Mouse (Mus musculus) layer of hippocampus, adult 11-12 months (tissue): ENCODE results near the gene Ptpn12.

Experiments used
- DNase-seq: peaks from one replicate; pipeline ENCODE4 v3.0.0; 2022; ENCODE audit warnings: low spot score

Gene Ptpn12

DNA sequence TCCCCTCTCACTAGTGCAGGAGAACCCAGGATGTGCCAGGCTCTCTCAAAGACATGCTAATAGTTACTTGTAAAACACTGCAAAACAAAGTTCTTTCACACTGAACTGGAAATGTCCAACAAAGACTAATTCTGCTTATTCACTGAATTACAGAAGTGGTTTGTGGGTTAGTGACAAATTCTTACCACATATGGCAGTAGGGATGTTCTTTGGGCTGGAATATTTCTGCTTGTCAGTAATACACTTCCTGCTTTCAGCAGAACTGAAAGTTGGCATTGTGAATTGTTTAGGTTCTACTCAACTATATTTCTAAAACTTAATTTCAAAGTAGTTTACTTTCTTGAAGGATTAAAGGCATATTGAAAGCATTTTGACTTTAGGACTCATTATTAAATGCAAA lies 25.5 kb downstream of the Ptpn12 start:
- DNase-seq, result no peak

DNA sequence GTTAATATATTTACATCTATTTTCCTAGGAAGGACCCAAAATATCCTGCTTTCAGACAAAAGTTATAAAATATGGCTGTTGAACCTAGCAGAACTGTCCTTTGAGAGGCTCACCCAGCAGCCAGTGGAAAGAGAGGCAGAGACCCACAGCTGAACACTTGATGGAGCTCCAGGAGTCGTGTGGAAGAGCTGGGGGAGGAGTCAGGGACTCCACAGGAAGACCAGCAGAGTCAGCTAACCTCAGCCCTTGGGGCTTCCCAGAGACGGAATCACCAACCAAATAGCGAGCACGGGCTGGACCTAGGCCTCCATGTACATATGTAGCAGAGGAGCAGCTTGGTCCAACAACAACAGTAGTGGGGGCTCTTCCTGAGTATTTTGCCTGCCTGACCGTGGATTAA lies 38.6 kb downstream of the Ptpn12 start:
- DNase-seq, result no peak

DNA sequence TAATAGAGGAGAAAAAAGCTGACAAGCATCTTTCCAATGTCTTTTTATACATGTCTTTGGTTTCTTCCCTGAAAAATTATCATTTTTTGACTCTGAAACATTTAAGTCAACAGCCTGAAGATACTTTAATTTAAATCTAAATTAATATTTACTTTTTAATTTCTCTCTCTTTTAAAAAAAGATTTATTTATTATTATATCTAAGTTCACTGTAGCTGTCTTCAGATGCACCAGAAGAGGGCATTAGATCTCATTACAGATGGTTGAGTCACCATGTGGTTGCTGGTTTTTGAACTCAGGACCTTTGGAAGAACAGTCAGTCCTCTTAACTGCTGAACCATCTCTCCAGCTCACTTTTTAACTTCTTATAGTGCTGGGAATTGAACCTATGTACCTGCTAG lies 44.8 kb downstream of the Ptpn12 start:
- no peak for DNase-seq

DNA sequence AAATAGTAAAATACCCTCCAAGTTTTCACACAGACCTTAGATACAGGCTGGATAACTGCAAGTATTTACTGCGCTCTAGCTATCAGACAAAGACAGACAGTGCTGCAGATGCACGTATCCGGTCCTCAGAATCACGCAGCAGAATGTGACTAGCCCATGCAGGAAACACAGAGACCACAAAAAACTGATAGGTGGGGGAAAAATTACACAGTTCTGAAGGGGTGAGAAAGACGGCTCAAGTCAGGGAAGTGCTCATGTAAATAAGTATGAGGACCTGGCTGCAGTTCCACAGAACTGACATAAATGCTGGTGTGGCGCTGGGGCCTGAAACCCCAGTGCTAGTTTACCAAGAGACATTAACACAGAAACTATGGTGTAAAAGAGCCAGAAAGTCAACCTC lies 53.0 kb downstream of the Ptpn12 start:
- no peak for DNase-seq

DNA sequence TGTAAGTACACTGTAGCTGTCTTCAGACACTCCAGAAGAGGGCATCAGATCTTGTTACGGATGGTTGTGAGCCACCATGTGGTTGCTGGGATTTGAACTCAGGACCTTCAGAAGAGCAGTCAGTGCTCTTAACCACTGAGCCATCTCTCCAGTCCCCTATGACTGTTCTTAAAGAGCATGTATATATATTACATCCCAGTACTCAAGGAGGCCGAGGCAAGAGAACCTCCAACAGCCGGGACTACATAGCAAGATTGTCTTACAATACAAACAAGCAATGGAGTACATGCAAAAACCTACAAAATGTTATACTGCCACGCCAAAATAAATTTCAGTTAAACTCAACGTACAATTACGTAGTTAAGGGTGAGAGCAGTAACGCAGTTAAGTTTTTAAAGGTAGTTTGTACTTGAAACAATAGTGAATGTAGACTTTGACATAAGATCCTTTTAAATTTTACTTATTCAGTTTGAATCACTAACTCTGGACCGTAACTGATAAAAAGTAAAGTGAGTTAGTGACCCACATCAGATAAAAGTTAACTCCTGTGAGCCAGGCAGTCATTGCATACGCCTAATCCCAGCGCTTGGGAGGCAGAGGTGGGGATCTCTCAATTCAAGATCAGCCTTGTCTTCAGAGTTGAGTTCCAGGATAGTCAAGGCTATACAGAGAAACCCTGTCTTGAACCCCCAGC lies 53.9 kb downstream of the Ptpn12 start:
- DNase-seq, result no peak

DNA sequence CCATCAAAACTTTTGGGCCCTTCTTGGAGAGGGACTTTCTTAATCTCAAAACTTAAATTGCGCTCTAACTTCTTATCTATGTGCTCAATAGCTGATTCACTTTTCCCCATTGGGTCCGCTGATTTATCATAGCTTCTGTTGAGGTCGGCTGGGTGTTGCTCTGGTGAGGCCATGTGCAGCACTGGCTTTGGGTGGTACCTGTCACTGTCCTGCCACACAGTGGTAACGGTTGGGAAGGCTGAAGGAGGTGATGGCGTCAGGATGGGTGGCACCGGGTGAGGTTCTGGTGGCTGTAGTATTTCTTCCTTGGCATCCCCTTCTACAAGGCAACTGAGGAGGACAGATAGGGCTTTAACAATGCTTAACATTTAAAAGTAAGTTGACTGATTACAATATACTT lies 57.3 kb downstream of the Ptpn12 start:
- DNase-seq, result no peak

DNA sequence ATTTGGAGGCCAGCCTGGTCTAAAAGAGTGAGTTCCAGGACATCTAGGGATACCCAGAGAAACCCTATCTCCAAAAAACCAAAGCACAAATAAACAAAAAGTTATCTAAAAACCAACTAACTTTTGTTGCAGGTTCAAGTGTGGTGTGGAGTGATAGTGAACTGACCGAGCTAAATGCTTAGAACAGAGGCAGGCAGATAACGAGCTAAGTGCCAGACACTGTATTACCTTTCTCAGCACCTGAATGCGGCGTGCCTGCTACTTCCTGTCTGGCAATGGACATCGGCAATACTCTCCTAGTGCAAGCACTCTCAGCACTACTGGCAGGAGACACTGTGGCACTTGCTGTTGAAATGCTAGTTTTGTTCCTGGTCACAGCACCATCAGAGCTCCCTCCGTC lies 58.2 kb downstream of the Ptpn12 start:
- DNase-seq, result no peak

DNA sequence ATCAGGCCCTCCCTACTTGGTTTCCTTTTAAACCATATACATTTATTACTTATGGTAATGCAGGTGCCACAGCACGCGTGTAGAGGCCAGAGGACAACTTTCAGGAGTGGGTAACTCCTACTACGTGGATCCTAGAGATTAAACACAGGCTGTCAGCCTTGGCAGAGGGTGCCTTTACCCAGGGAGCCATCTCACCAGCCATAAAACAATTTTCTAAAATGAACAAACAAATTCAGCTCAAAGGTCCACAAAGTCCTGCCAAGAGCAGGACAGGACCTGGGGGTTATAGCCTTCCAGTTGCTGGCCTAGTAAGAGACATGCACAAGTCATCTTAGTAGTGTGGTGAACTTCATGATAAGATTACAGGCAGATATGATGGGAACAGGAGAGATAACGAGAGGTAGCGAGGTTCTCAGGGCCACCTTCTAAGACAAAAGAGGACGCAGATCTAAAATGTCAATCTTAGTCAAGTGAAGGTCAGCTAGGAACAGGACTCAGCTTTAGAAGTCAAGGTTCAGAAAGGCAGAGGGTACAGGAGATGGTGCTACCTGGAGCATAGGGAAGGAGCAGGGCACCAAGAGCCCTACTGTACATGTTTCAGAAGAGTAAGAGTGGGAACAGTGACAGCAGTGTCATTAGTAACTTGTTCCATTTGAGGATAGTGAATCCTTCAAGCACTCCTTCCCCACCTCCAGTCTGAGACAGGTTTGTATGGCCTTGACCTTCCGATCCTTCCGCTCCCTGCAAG lies 65.5 kb downstream of the Ptpn12 start:
- DNase-seq, result no peak

DNA sequence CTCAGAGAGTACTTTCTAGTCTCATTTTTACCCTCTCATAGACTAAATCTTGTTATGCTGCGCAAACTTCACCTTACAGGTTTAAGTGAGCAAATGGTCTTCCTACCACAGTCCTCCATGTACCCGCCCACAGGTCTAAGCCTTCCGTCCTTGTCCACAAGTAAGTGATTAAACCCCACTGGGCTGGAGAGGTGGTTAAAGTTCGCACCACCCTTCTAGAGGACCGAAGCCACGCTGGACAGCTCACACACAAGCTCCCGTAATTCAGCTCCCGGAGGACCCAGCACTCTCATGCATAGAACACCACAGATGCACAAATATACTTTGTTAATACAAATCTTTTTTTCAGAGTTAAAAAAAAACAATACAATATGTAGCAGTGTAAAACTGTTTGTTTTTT lies 69.4 kb downstream of the Ptpn12 start:
- no peak for DNase-seq

DNA sequence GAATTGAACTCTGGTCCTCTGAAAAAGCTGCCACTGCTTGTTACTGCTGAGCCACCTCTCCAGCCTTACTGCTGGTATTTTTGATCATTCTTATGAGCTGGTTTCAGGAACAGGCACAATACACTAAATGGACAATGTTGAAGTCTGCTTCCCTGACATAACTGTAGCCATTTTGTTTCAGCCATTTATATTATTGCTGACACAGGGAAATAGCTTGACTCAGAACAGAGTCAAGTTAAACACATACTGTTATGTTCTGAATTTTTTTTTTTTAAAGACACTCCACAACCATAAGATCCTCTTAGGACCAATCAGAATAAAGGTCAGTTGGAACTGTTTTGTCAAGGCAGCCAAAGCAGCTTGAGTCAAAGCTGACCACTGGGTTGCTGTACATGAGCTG lies 72.2 kb downstream of the Ptpn12 start:
- no peak for DNase-seq

DNA sequence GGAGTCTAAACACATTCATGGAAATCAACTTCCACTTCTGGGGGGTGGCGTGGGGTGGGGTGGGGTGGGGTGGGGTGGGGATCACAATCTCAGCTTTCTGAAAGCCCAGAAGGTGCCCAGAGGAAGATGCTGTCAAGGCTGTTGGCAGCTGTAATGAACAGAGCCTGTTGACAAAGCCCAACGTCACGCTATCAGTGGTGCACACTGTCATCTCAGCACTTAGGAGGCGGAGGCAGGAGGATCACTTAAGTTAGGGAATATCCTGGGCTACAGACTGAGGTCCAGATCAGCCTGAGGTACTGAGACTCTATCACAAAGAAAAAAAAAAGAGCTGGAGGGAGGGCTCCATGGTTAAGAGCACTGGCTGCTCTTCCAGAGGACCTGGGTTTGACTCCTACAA lies 81.0 kb downstream of the Ptpn12 start:
- no peak for DNase-seq

DNA sequence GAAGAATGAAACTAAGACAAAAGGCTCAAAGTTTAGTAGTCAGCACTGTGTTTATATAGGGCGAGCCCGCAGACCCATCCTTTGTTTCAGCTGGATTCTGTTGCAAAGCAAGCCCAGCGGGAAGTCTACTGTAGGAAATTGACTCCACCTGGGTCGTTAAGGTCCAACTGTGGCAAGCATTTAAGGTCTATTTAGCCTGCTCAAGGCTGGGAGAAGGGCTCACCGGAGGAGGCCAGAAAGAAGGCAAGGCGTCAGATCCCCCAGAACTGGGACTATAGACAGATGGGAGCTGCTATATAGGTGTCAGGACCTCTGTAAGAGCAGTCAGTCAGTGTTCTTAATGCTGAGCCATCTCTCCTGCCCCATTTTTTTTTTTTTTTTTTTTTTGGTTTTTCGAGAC lies 81.7 kb downstream of the Ptpn12 start:
- DNase-seq, result no peak

DNA sequence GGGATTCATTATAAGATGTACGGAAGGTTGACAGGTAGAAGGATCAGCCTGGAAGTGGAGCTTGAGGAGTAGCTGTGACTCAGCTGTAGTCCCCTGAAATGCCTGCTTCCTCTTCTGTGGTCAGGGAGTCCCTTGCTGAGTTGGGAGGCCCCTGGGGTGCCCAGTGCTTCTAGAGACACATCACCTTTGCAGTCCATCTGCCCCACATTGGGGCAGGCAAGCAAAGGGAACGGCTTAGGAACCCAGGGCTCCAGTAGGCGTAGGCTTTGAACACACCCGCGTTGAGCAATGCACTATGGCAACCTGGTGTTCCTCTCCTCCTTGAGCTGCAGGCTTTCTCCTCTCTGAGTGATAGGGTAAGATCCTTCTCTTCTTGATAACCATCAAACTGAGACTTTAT lies 82.6 kb downstream of the Ptpn12 start:
- no peak for DNase-seq

DNA sequence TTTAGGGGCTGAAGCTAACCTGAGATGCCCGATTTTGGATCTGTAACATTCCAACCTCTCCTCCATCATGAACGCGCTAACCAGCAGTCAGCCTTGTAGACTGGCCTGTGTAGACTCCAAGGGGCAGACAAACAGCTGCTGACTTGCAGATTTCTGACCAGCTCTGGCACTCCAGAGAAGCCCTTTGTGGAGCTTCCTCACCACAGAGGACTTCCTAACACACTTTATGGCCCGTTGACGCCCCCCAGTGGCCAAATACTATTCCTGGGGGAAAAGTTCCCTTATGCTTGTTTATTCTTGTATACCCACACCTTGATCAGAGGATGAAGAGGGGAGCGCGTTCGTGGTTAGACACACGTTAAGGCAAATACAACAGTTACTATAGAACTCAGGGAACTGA lies 86.7 kb downstream of the Ptpn12 start:
- peak; percentile 57 for DNase-seq

DNA sequence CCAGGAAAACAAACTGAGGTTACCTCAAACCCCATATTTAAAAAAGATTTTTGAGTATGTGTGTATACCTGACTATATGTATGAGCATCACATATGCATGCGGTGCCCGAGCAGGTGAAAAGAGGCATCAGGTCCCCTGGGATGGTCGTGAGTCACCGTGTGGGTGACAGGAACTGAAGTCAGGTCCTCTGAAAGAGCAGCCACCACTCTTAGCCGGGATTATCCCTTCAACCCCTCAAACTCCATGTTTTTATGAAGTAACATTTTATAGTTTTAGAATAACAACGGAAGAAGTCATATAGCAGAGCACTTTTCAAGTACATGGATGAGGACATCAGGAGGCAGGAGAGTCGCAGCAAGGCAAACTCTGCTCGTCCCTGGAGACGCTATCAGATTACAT lies 87.2 kb downstream of the Ptpn12 start:
- no peak for DNase-seq

DNA sequence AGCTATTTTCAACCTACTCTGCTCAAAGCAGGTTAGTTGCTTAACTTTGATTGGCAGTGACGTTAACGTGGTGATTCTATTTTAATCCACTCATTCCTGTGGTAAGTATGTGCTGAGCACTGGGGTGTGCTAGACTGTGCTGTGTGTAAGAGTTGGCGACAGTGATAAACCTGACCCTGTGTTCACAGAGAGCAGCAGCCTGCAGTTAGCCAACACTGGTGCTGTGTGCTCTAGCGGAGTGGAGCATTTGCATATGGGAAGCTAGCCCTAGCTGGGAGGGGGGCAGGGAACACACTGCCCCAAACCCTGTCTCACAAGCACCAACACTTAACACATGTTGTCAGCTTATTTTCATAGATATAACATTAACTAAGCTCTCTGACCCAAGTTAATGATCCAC lies 87.8 kb downstream of the Ptpn12 start:
- no peak for DNase-seq

DNA sequence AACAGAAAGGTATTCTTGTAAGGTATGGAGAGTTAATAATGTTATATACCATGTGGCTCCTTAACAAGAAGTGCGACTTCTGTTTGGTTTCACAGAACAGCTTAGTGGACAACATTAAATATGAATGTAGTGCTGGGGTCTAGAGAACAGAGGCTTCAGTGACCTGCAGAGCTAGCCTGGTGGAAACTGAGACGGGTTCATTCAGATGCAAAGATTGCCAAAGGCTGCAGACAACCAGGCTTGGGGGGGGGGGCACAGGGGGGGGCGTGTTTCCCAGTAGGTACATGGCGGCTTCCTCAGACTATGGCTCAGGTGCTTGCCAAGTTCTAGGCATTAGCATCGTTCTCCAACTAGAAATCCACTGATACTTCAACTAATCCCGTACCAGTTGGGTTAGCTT lies 91.3 kb downstream of the Ptpn12 start:
- no peak for DNase-seq

DNA sequence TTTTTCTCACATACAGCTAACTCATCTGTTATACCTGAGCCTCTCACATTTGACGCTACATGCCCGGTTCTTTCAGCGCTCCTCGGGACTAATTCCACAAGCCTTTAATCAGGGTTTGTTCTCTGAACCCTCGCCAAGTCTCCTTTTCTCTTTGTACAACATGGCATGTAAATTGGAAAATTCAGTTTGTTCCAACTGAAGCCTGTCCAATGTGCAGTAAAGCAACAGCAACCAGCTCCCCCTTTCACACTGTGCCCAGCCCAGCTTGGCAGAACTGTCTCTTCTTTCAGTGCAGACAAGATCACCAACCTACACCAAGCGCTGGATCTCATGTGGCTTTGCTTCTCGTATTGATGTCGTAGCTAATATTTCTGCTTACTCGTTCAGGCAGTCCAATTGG lies 92.4 kb downstream of the Ptpn12 start:
- peak; percentile 49 for DNase-seq

DNA sequence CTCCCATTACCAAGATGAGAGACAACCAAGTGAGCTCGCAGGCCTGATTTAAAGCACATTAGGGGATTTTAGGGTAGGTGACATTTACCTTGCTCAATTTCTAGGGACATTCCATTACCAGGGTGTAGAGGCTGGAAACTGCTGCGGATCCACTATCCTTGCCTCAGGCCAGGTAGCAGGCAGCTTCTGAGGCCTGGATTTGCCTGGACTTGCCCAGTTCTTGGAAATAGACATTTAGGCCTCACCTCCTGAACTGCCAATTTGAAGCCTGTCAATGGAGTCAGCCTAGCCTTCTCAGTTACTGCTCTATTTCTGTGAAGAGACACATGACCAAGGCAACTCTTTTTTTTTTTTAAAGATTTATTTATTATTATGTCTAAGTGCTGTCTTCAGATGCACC lies 94.8 kb downstream of the Ptpn12 start:
- DNase-seq, result no peak

DNA sequence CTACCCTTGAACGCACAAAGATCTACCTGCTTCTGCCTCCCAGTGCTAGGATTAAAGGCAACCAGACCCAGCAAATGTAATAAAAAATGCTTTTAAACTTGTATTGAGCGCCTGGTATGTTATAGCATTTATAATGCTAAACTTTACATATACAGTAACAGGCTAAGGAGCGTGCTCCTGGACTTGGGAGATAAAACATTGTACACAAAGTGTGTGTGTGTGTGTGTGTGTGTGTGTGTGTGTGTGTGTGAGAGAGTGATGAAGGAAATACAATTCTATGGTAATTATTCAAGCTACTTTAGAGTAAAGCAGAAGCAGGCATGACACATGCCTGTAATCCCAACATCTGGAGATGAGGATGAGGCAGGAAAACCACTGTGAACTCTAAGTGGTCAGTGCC lies 99.4 kb downstream of the Ptpn12 start, which contains the start of gene Rsbn1l:
TSS of gene Rsbn1l (minus strand) at position 101 of the 400 bp plus-strand sequence.
- DNase-seq, result no peak

DNA sequence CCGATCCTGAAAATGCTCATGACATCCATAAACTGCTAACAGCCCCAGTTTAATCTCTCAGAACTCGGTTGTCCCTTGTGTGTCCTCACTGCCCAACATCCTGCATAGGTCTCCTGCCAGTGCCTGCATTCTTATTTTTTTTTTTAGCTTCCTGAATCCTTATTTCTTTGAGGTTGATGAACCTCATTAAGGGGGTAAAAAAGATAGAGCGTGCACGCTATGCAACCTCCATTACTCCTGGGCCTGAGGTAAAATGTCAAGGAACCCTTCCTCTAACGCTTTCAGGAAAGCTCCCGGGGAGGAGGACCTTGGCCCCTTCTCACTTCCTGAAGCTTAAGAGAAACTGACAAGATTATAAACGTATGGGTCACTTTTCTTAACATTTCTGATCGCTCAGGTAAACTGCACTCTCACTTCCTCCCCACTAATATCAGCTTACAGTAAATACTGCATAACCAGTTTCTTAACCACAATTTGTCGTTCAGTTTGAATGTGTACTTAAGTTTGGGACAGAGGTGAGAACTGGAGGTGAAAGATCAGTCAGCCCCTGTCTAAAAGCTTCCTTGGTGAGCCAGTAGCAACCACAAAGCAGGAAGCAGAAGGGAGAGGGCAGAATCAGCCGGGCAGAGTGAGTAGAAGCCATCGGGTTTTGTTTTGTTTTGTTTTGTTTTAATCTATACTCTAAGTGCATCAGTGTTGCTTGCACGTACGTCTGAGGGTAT lies 100.4 kb downstream of the Ptpn12 start:
- DNase-seq, result no peak

DNA sequence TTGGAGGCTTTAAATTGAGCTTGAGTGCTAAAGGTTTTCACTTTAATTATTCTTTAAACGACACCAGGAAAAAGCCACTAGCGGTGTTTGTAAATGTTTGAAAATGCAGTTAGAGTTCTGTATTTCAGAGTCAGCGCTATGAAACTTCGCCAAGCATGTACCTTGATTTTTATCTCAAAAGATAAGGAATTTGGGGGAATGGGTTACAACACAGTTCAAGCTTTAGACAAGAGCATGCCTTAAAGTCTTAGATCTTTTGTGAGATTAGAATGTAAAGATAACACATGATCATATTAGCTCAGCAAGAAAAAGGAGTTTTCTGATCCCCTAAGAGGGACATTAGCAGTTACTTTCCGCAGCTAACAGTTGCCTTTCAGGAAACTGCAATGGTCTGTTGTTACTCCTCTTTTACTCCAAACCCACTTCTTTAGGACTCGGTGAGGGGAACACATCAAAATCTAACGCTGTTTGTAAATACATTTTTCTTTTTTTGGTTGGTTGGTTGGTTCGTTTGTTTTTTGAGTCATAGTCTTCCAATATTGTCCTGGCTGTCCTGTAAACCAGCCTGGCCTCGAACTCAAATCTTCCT lies 103.3 kb downstream of the Ptpn12 start:
- no peak for DNase-seq
